Mouse (Mus musculus) heart, postnatal 0 days (tissue): ENCODE results near the gene Gtf2b.
A peak's percentile ranks its signal among the peaks of the same experiment; 100 is the strongest.

ENCODE experiments used
- CTCF ChIP-seq: IDR thresholded peaks from 2 replicates; pipeline ENCODE4 v1.5.1; 2016; ENCODE audit warnings: antibody characterized with exemption, control low read depth, low read depth
- EP300 ChIP-seq: IDR thresholded peaks from 2 replicates; pipeline ENCODE4 v1.6.1; 2016; ENCODE audit warnings: antibody characterized with exemption, low read depth

DNA sequence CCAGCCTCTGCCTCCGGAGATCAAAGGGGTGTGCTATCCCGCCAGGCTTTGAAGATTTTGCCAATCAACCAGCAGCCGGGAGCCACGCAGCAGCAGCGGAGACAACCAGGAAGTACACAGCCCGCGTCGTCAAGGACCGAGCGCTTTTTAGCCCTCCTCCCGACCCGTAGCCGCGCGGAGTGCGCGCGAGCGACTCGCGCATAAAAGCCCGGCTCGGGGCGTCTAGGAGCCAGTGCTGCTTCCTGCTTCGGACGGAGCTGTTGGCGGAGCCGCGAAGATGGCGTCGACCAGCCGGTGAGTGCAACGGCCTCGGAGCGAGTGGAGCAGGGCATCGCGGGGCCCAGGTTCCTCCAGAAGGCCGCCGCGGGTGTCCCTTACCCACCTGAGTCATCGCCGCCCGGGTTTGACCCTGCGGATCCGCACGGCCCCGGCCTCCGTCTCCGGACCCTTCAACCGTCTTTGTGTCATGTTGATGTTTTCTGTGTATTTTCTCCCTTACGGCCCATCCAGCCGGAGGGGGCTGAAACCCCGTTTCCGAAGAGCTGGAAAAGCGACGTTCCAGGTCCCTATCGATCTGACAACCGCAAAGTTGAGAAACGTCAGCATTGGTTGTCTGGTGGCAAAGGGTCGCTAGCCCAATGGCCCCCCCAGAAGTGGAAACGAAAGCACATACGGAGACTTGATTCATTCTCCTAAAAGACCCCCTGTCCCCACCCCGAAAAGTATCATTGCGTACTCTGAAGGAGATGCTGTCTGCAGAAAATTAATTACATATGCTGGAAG, at the start of gene Gtf2b:
- TF ChIP-seq CTCF (no peak), EP300 (peak; percentile 67; the same call in 1 of the 2 replicates)
